Mouse (Mus musculus): ENCODE data around the gene Med22.

- TF ChIP-seq CTCF (IDR thresholded peaks at IDR 0.05; ENCODE audit: extremely low read depth, insufficient read length, insufficient replicate concordance, low read depth, low read length) (no peak), POLR2A (IDR thresholded peaks at IDR 0.05; ENCODE audit: low read depth, low read length) (no peak)
Measured at GRCm38 (mm10) chr2:26936425-26936824, 25.9 kb upstream of the Med22 start.

All from small intestine, adult 2 months (tissue).